Mouse (Mus musculus): Measurements from ENCODE around the gene Higd2a. TPM values are rescaled to one million over a fixed set of nuclear protein-coding genes. Genes with fewer than 3 reads are reported as not detected.
A peak's percentile ranks its signal among the peaks of the same experiment; 100 is the strongest.

Higd2a gene
- polyA plus RNA-seq, 1 experiment from 2014 or later: 233 TPM

DNA sequence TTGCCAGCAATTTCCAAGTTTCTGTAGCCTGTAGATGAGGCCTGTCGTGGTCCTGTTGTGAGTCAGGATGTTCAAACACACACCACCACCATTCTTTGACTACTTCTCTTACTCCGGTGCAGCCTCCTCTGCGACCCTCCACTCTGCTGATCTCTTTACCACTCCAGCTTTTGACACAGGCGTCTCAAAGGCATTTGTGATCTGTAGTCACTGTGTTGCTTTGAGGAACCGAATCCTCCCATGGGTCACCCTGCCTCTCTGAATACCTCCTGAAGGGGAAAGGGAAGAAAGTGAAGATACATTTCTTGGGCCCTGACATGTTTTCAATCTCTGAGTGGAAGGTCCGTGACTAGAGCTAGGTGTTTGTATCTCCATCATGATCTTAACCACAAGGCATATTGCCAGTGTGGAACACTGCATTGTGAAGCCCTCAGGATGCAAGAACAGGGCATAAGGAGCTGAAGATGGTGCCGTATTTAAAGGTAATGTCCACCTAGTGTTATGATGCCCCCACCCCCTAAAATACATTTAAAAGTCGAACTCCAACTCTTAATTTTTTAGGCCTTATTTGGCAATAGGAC, 1.9 kb downstream of the Higd2a start:
- H3K36me3 ChIP-seq (ENCODE audit: control insufficient read depth, insufficient read depth, low read length): peaks cover 13% of the 10 kb centered on the region; the same call in 1 of the 2 replicates
- no peak for ATAC-seq (ENCODE audit: insufficient number of reproducible peaks, insufficient read depth, low FRiP score, low read depth)
- no peak overlapping the region for H3K9ac ChIP-seq (replicated peaks; ENCODE audit: low read depth, low read length)
- H3K4me3 ChIP-seq (ENCODE audit: low read depth, low read length): no peak overlapping the region
- H3K27ac ChIP-seq (ENCODE audit: low read length): no peak overlapping the region
- no peaks in the 10 kb centered on the region for H3K4me1 ChIP-seq (ENCODE audit: control insufficient read depth, insufficient read depth, low read length)
- 0 out of 2 replicates have a peak overlapping the region, but pooled peaks have one; percentile 66 for H3K4me2 ChIP-seq (replicated peaks; ENCODE audit: low read depth, low read length)
- no peaks in the 10 kb centered on the region for H3K27me3 ChIP-seq (ENCODE audit: control insufficient read depth, insufficient read depth, low read length)
- 91% methylated on average over 8 of the region's 8 CpGs for WGBS
- H3K9me3 ChIP-seq (ENCODE audit: control insufficient read depth, low read depth, low read length): no peaks in the 10 kb centered on the region

DNA sequence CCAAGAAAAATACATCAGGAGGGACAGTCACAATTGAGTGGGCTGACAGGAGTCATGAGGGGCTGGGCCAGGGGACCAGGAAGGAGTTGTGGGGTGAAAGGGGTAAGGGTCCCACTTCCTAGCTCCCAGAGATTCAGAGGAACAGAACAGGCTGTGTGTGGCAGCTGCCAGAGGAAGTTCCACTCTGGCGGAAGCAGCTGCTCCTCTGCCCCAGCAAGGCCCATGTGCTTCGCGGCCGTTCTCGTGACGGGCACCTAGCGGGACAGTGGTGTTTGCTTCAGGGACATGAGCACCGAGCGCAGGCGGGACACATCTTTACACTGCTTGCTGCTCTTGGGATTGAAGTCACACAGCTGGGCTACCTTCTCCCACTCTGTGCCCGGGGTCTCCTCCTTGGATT, 3.6 kb downstream of the Higd2a start:
- WGBS: 84% methylated on average over 11 of the region's 11 CpGs
- no peak overlapping the region for H3K9ac ChIP-seq (replicated peaks; ENCODE audit: low read depth, low read length)
- no peaks in the 10 kb centered on the region for H3K9me3 ChIP-seq (ENCODE audit: control insufficient read depth, low read depth, low read length)
- no peaks in the 10 kb centered on the region for H3K4me1 ChIP-seq (ENCODE audit: control insufficient read depth, insufficient read depth, low read length)
- H3K4me3 ChIP-seq (ENCODE audit: low read depth, low read length): no peak overlapping the region
- H3K27me3 ChIP-seq (ENCODE audit: control insufficient read depth, insufficient read depth, low read length): no peaks in the 10 kb centered on the region
- H3K27ac ChIP-seq (ENCODE audit: low read length): no peak overlapping the region
- peaks cover 8% of the 10 kb centered on the region; the same call in 1 of the 2 replicates for H3K36me3 ChIP-seq (ENCODE audit: control insufficient read depth, insufficient read depth, low read length)
- no peak for ATAC-seq (ENCODE audit: insufficient number of reproducible peaks, insufficient read depth, low FRiP score, low read depth)
- H3K4me2 ChIP-seq (replicated peaks; ENCODE audit: low read depth, low read length): no peak overlapping the region

DNA sequence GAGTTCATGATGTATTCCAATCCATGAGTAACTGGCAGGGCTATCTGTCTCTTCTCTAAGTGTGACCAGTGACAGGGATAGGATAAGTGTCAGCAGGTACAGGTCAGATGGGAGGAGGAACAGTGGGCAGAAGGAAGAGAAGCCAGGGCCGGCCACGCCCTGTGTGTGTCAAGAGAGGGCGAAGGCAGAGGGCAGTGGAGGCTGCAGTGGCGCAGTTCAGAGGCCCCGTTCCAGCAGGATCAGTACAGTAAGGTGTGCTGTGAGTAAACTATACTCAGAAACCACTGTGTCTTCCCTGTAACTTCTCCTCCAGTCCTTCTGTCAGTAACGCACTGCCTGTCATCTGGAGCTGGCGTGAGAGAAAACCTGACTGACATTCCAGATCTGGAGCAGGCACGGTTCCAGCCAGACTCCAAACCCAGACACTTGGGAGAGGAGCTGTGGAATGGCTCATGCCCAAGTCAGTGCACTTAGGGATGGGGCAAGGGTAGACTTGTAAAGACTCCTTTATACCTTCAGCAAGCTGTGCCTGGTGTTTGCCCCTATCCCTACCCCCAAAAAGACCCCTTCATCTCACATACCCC, 6.2 kb downstream of the Higd2a start:
- no peaks in the 10 kb centered on the region for H3K9me3 ChIP-seq (ENCODE audit: control insufficient read depth, low read depth, low read length)
- H3K9ac ChIP-seq (replicated peaks; ENCODE audit: low read depth, low read length): no peak overlapping the region
- peak; percentile 31; the same call in 1 of the 2 replicates for ATAC-seq (ENCODE audit: insufficient number of reproducible peaks, insufficient read depth, low FRiP score, low read depth)
- peaks cover 8% of the 10 kb centered on the region; the same call in 1 of the 2 replicates for H3K36me3 ChIP-seq (ENCODE audit: control insufficient read depth, insufficient read depth, low read length)
- H3K4me3 ChIP-seq (ENCODE audit: low read depth, low read length): no peak overlapping the region
- H3K4me2 ChIP-seq (replicated peaks; ENCODE audit: low read depth, low read length): no peak overlapping the region
- no peaks in the 10 kb centered on the region for H3K4me1 ChIP-seq (ENCODE audit: control insufficient read depth, insufficient read depth, low read length)
- no peaks in the 10 kb centered on the region for H3K27me3 ChIP-seq (ENCODE audit: control insufficient read depth, insufficient read depth, low read length)
- H3K27ac ChIP-seq (ENCODE audit: low read length): no peak overlapping the region
- 62% methylated on average over 8 of the region's 8 CpGs for WGBS

DNA sequence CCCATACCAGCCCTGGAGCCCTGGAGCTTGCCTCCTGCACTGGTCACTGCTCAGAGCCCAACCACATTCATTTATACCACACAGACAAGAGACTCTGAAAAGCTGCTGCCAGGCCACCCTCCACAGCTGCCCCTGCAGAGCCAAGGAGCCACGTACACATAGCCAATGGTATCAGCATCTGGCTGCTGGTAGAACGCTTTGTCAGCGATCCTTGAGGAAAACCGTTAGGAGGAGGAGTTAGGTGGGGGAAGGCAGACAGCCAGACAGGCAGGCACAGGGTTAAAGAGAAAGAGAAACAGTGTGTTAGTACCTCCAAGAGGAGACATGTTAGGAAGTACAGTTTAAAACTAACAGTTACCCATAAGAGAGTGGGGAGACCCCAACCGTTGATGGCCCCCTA, 6.9 kb downstream of the Higd2a start:
- Histone ChIP-seq H3K4me3 (ENCODE audit: low read depth, low read length) (no peak overlapping the region), H3K36me3 (ENCODE audit: control insufficient read depth, insufficient read depth, low read length) (peaks cover 8% of the 10 kb centered on the region; the same call in 1 of the 2 replicates), H3K27me3 (ENCODE audit: control insufficient read depth, insufficient read depth, low read length) (no peaks in the 10 kb centered on the region), H3K9me3 (ENCODE audit: control insufficient read depth, low read depth, low read length) (no peaks in the 10 kb centered on the region), H3K9ac (replicated peaks; ENCODE audit: low read depth, low read length) (no peak overlapping the region), H3K27ac (ENCODE audit: low read length) (no peak overlapping the region), H3K4me1 (ENCODE audit: control insufficient read depth, insufficient read depth, low read length) (no peaks in the 10 kb centered on the region), H3K4me2 (replicated peaks; ENCODE audit: low read depth, low read length) (no peak overlapping the region)
- WGBS: 55% methylated on average over 5 of the region's 5 CpGs
- no peak for ATAC-seq (ENCODE audit: insufficient number of reproducible peaks, insufficient read depth, low FRiP score, low read depth)

DNA sequence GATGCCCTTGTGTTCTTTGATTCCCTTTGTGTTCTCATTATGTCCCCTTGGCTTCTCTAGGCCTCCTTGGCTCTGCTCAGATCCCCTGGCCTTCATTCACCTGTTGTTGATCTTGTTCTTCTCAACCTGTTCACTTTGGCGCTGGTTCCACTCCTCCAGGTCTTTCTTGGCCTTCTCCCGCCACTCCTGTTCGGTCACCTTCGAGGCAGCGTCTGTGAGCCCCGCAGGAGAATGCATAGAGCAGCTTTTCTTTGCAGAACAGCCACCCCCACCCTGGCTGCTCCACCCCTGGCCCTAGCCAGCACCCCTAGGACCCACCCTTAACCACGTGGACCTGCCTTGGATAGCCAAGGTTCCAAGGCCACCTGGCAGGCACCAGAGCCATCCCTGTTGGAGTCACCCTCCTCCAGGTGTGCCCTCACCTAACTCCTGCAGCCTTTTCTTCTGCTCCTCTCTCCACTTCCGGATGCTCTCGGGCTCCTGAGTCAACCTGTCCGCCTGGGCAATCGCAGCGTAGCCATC, 8.7 kb downstream of the Higd2a start:
- Histone ChIP-seq H3K27me3 (ENCODE audit: control insufficient read depth, insufficient read depth, low read length) (no peaks in the 10 kb centered on the region), H3K4me1 (ENCODE audit: control insufficient read depth, insufficient read depth, low read length) (no peaks in the 10 kb centered on the region), H3K27ac (ENCODE audit: low read length) (no peak overlapping the region), H3K4me2 (replicated peaks; ENCODE audit: low read depth, low read length) (no peak overlapping the region), H3K4me3 (ENCODE audit: low read depth, low read length) (no peak overlapping the region), H3K9me3 (ENCODE audit: control insufficient read depth, low read depth, low read length) (no peaks in the 10 kb centered on the region), H3K36me3 (ENCODE audit: control insufficient read depth, insufficient read depth, low read length) (peaks cover 3% of the 10 kb centered on the region; the same call in 1 of the 2 replicates), H3K9ac (replicated peaks; ENCODE audit: low read depth, low read length) (no peak overlapping the region)
- no peak for ATAC-seq (ENCODE audit: insufficient number of reproducible peaks, insufficient read depth, low FRiP score, low read depth)
- WGBS: 88% methylated on average over 12 of the region's 12 CpGs

DNA sequence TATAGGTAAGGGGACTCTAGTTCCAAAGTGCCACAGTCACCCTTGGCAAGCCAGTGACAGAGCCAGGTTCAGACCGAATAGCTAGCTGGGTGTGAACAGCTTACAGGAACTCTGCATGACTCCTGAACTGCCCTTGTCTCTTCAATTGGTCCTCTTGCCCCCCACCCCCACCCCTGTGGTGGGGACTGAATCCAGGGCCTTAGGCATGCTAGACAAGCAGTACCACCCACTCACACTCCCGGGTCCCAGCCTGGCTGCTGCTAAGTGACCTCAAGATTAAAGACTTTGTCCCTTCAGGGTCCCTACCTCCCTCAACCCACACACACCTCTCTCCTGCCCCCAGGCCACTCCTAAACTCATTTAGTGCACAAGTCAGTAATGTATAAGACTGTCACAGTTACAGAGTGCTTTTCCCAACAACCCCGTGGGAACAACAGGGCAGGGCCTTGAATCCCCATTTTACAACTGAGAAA, 12.7 kb downstream of the Higd2a start:
- no peak for ATAC-seq (ENCODE audit: insufficient number of reproducible peaks, insufficient read depth, low FRiP score, low read depth)
- H3K4me1 ChIP-seq (ENCODE audit: control insufficient read depth, insufficient read depth, low read length): no peaks in the 10 kb centered on the region
- no peak overlapping the region for H3K4me2 ChIP-seq (replicated peaks; ENCODE audit: low read depth, low read length)
- no peaks in the 10 kb centered on the region for H3K9me3 ChIP-seq (ENCODE audit: control insufficient read depth, low read depth, low read length)
- no peak overlapping the region for H3K27ac ChIP-seq (ENCODE audit: low read length)
- no peak overlapping the region for H3K4me3 ChIP-seq (ENCODE audit: low read depth, low read length)
- H3K9ac ChIP-seq (replicated peaks; ENCODE audit: low read depth, low read length): no peak overlapping the region
- peaks cover 3% of the 10 kb centered on the region for H3K36me3 ChIP-seq (ENCODE audit: control insufficient read depth, insufficient read depth, low read length)
- 48% methylated on average over 3 of the region's 3 CpGs for WGBS
- H3K27me3 ChIP-seq (ENCODE audit: control insufficient read depth, insufficient read depth, low read length): no peaks in the 10 kb centered on the region

DNA sequence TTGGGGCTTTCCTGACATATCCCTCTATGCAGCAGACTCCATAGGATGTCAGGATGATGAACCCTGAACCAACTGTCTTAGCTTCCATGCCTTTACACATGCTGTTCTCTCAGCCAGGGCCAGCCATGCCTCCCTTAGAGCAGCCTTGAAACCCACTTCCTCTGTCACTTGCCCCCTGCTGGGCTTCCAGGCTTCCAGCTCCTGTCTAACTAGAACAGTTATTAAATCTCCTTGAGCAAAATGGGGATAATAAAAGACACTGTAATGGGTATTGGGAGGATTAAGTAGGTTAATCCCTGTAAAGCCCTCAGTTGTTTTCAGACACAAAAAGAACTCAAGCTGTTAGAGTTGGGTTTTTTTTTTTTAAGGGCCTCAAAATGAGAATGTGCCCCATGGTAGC, 13.5 kb downstream of the Higd2a start:
- H3K4me1 ChIP-seq (ENCODE audit: control insufficient read depth, insufficient read depth, low read length): no peaks in the 10 kb centered on the region
- H3K36me3 ChIP-seq (ENCODE audit: control insufficient read depth, insufficient read depth, low read length): no peaks in the 10 kb centered on the region; the same call in 1 of the 2 replicates
- no peaks in the 10 kb centered on the region for H3K9me3 ChIP-seq (ENCODE audit: control insufficient read depth, low read depth, low read length)
- no peak overlapping the region for H3K9ac ChIP-seq (replicated peaks; ENCODE audit: low read depth, low read length)
- H3K27ac ChIP-seq (ENCODE audit: low read length): no peak overlapping the region
- H3K4me2 ChIP-seq (replicated peaks; ENCODE audit: low read depth, low read length): no peak overlapping the region
- H3K4me3 ChIP-seq (ENCODE audit: low read depth, low read length): no peak overlapping the region
- ATAC-seq (ENCODE audit: insufficient number of reproducible peaks, insufficient read depth, low FRiP score, low read depth): no peak
- H3K27me3 ChIP-seq (ENCODE audit: control insufficient read depth, insufficient read depth, low read length): no peaks in the 10 kb centered on the region

DNA sequence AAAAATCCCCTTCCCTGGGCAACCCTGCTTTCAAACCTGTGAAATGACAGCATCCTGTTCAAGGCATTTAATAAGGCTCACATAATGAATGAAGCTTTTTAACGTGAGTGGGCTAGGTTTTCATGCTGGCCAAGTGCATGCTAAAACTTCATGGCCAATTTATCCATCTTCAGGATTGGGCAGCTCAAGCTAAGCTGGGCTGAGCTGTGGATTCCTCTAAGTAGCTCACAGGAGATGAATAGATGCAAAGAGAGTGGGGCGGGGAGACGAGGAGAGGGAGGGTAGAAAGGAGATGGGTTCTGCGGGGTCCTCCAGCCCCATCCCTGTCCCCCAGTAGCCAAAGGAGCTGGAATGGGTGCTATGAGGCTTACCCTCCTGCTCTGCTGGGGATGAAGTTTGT, 14.2 kb downstream of the Higd2a start:
- WGBS: 61% methylated on average over 4 of the region's 4 CpGs
- Histone ChIP-seq H3K4me3 (ENCODE audit: low read depth, low read length) (no peak overlapping the region), H3K27me3 (ENCODE audit: control insufficient read depth, insufficient read depth, low read length) (no peaks in the 10 kb centered on the region), H3K9ac (replicated peaks; ENCODE audit: low read depth, low read length) (no peak overlapping the region), H3K4me1 (ENCODE audit: control insufficient read depth, insufficient read depth, low read length) (peaks cover 5% of the 10 kb centered on the region; the same call in 1 of the 2 replicates), H3K4me2 (replicated peaks; ENCODE audit: low read depth, low read length) (no peak overlapping the region), H3K9me3 (ENCODE audit: control insufficient read depth, low read depth, low read length) (no peaks in the 10 kb centered on the region), H3K27ac (ENCODE audit: low read length) (no peak overlapping the region), H3K36me3 (ENCODE audit: control insufficient read depth, insufficient read depth, low read length) (no peaks in the 10 kb centered on the region; the same call in 1 of the 2 replicates)
- ATAC-seq (ENCODE audit: insufficient number of reproducible peaks, insufficient read depth, low FRiP score, low read depth): no peak

Measured in stomach, embryonic 14.5 days (tissue).